ENCODE assay signal across 8 mouse cellular contexts in genomic region chrX:113185230-113185985, GRCm38 (mm10). TPM values are rescaled to one million over a fixed set of nuclear protein-coding genes. Genes with fewer than 3 reads are reported as not detected.
DNase-seq lines count a peak whose midpoint lies in the region; ATAC-seq and TF ChIP-seq lines count a peak whose summit lies in the region.

Gene Chm (minus strand): TSS chrX:113185517.

- TF ChIP-seq CTCF in intestine, postnatal 0 days (IDR thresholded peaks at IDR 0.05; ENCODE audit: low read depth): no peak

- H3K4me1 ChIP-seq in intestine, postnatal 0 days (replicated peaks; ENCODE audit: control insufficient read depth, insufficient read depth, low read length): no peaks in the 10 kb centered on the region
- H3K4me1 ChIP-seq in midbrain, embryonic 10.5 days: no peaks in the 10 kb centered on the region

- H3K27ac ChIP-seq in intestine, postnatal 0 days (ENCODE audit: low read depth, low read length): peak within 1 kb of the TSS; percentile 74
- H3K27ac ChIP-seq in midbrain, embryonic 10.5 days (replicated peaks): peak within 1 kb of the TSS; percentile 83

- peak within 1 kb of the TSS; percentile 61 for H3K4me3 ChIP-seq in intestine, postnatal 0 days (ENCODE audit: low read depth, low read length)
- peak within 1 kb of the TSS; percentile 60 for H3K4me3 ChIP-seq in midbrain, embryonic 10.5 days

- peak; percentile 99 for ATAC-seq in granulocyte monocyte progenitor cell, adult 5-6 weeks (replicated peaks; ENCODE audit: poor library complexity, severe bottlenecking)
- peak; percentile 91 for ATAC-seq in intestine, postnatal 0 days

- H3K36me3 ChIP-seq in intestine, postnatal 0 days (ENCODE audit: control insufficient read depth, insufficient read depth): no peaks in the 10 kb centered on the region
- no peaks in the 10 kb centered on the region for H3K36me3 ChIP-seq in midbrain, embryonic 10.5 days

- 9% methylated on average over 21 of the region's 21 CpGs for WGBS in intestine, postnatal 0 days
- 14% methylated on average over 21 of the region's 21 CpGs for WGBS in midbrain, embryonic 10.5 days

- peak within 1 kb of the TSS; percentile 57 for H3K9ac ChIP-seq in intestine, postnatal 0 days (ENCODE audit: low read depth, low read length)

- H3K27me3 ChIP-seq in intestine, postnatal 0 days (replicated peaks; ENCODE audit: control insufficient read depth, insufficient read depth, low read length): no peaks in the 10 kb centered on the region
- H3K27me3 ChIP-seq in midbrain, embryonic 10.5 days (ENCODE audit: low read depth, poor library complexity, severe bottlenecking): no peaks in the 10 kb centered on the region

- DNase-seq in 3T3-L1 (ENCODE audit: low read depth, low spot score): peak; percentile 85
- peak; percentile 43 for DNase-seq in adrenal gland, postnatal 10 days
- peak; percentile 71 for DNase-seq in embryo, embryonic 9.5 days (ENCODE audit: extremely low spot score)
- DNase-seq in left cerebral cortex, postnatal 36 days (ENCODE audit: low spot score in 2 of 2): peak; percentile 43 to 58
- DNase-seq in midbrain, embryonic 10.5 days (ENCODE audit: low spot score): peak; percentile 57
- peak; percentile 19 to 41 for DNase-seq in right cerebral cortex, postnatal 36 days (ENCODE audit: low spot score in 2 of 2)

- intact Hi-C loops in left cerebral cortex, postnatal 36 days (cut with DNase I): no loop called here

- H3K9me3 ChIP-seq in intestine, postnatal 0 days (ENCODE audit: control insufficient read depth): no peaks in the 10 kb centered on the region
- H3K9me3 ChIP-seq in midbrain, embryonic 10.5 days (replicated peaks): no peaks in the 10 kb centered on the region

- H3K4me2 ChIP-seq in intestine, postnatal 0 days (replicated peaks; ENCODE audit: low read depth): peak within 1 kb of the TSS; percentile 58

RNA-seq across cellular contexts. Expression of gene Chm, which starts in this region (rescaled TPM):
- 10 to 100 TPM; 14.1 to 16.3 TPM for total RNA-seq in adrenal gland, postnatal 10 days (2021)
- total RNA-seq in granulocyte monocyte progenitor cell, adult 5-6 weeks (2014; fragmentation: Nextera tagmentation): 11.3 and 22.7 TPM in 2 replicates
- 20.4 and 24.2 TPM in 2 replicates for total RNA-seq in granulocyte monocyte progenitor cell, adult 5-6 weeks (2017)
- polyA plus RNA-seq in intestine, postnatal 0 days (2015; fragmentation: Nextera tagmentation; extraction: Ambion mirVana): 8.2 and 8.3 TPM in 2 replicates
- total RNA-seq in left cerebral cortex, postnatal 36 days (2021): 10 to 100 TPM; 38.4 to 41.4 TPM
- 11.3 and 14.3 TPM in 2 replicates for polyA plus RNA-seq in midbrain, embryonic 10.5 days (2016; fragmentation: Nextera tagmentation; extraction: Ambion mirVana)

Comparison
In these comparisons a context has a peak if more than half of its experiments do, and no peak if none do; other contexts are left out.
1. Peak in every context shown above with its lines: DNase-seq, ATAC-seq, H3K4me3 ChIP-seq and H3K27ac ChIP-seq.
2. DNase-seq: peak in every context shown above with its lines; median percentile 85 in 3T3-L1; 71 in embryo, embryonic 9.5 days; 57 in midbrain, embryonic 10.5 days; 50 in left cerebral cortex, postnatal 36 days; 43 in adrenal gland, postnatal 10 days; 30 in right cerebral cortex, postnatal 36 days.